In the genomic region with DNA sequence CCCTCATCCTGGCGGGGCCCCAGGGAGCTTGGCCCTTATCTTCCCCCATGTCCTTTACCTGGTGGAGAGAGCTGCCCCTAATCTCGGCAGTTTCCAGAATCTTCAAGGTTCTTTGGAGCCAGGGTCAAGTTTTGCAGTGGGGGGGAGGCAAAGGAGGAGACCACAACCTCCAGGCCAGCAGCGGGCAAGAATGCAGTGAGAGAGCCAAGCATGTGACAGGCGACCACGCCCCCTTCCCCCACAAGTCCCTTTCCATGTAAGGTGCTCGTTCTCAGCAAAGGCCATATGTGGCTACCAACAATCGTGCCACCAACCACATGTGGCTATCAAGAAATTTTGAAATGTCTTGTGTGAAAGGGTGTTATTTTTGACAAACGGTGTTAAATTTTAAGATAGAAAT, we compare ENCODE assay signal across 16 mouse cellular contexts. TPM values are rescaled to one million over a fixed set of nuclear protein-coding genes. Genes with fewer than 3 reads are reported as not detected.
"Had no signal": no experiment of that assay in that cellular context is flagged by ENCODE, and none has a peak within 500 bp of the region (broad histone marks: within the 10 kb centered on the region; RNA-seq: fewer than 3 reads in every experiment).

No protein-coding gene starts in this region.

- H3K36me3 ChIP-seq: limb, embryonic 13.5 days; liver, embryonic 15.5 days; midbrain, embryonic 10.5 days; neural tube, embryonic 15.5 days had no signal

- DNase-seq: left cerebral cortex, postnatal 4 days; lung, embryonic 14.5 days; lung, postnatal 10 days; lung, postnatal 4 days; midbrain, embryonic 14.5 days; thymus, adult 18-20 months; thymus, postnatal 14 days had no signal

- H3K4me3 ChIP-seq: layer of hippocampus, adult 2 months; limb, embryonic 13.5 days; liver, embryonic 15.5 days; midbrain, embryonic 10.5 days; myocyte; neural tube, embryonic 15.5 days had no signal

- H3K4me1 ChIP-seq: limb, embryonic 13.5 days had no signal

- H3K4me2 ChIP-seq: limb, embryonic 13.5 days; liver, embryonic 15.5 days; lung, embryonic 14.5 days; neural tube, embryonic 15.5 days had no signal

- H3K27me3 ChIP-seq: neural tube, embryonic 15.5 days had no signal

- H3K9ac ChIP-seq: limb, embryonic 13.5 days; liver, embryonic 15.5 days; lung, embryonic 14.5 days; neural tube, embryonic 15.5 days had no signal

- H3K9me3 ChIP-seq: limb, embryonic 13.5 days; liver, embryonic 15.5 days; midbrain, embryonic 10.5 days; neural tube, embryonic 15.5 days had no signal

- H3K27ac ChIP-seq: layer of hippocampus, adult 2 months; limb, embryonic 13.5 days; liver, embryonic 15.5 days; midbrain, embryonic 10.5 days; neural tube, embryonic 15.5 days had no signal

RNA-seq across cellular contexts. Expression of gene Hnf1a, which starts 2.2 kb away (rescaled TPM):
- total RNA-seq: layer of hippocampus, adult 2 months; layer of hippocampus, postnatal 10 days; left cerebral cortex, postnatal 4 days; megakaryocyte, adult 5-6 weeks had no signal
- polyA plus RNA-seq: limb, embryonic 13.5 days; lung, embryonic 14.5 days; midbrain, embryonic 14.5 days; myocyte; neural tube, embryonic 11.5 days had no signal

RNA-seq across cellular contexts. Expression of gene Oasl1, which starts 50.1 kb away (rescaled TPM):
- total RNA-seq: layer of hippocampus, adult 2 months; left cerebral cortex, postnatal 4 days had no signal
- polyA plus RNA-seq: midbrain, embryonic 10.5 days had no signal
